ENCODE assay signal across 8 mouse cellular contexts in genomic region chr4:63290081-63290480, GRCm38 (mm10). TPM values are rescaled to one million over a fixed set of nuclear protein-coding genes. Genes with fewer than 3 reads are reported as not detected.
A peak's percentile ranks its signal among the peaks of the same experiment; 100 is the strongest.
DNase-seq lines count a peak whose midpoint lies in the region; ATAC-seq lines count a peak whose summit lies in the region.

No protein-coding gene starts in this region.

- peak overlapping the region; percentile 83 for H3K27ac ChIP-seq in embryonic facial prominence, embryonic 15.5 days (replicated peaks)
- H3K27ac ChIP-seq in limb, embryonic 13.5 days: peak overlapping the region; percentile 78

- peaks cover 35% of the 10 kb centered on the region for H3K36me3 ChIP-seq in embryonic facial prominence, embryonic 15.5 days
- H3K36me3 ChIP-seq in limb, embryonic 13.5 days: peaks cover 86% of the 10 kb centered on the region

- DNase-seq in frontal cortex, postnatal 10 days (ENCODE audit: low spot score in 2 of 2): peak; percentile 26 to 28
- no peak for DNase-seq in frontal cortex, postnatal 14 days (ENCODE audit: low spot score in 2 of 2)
- DNase-seq in 3T3-L1 (ENCODE audit: low read depth, low spot score): peak; percentile 39
- no peak for DNase-seq in embryo, embryonic 11 days
- no peak for DNase-seq in urinary bladder, postnatal 25 days (ENCODE audit: low spot score)
- no peak for DNase-seq in thymus, postnatal 36 days

- 67% methylated on average over 2 of the region's 2 CpGs for whole genome bisulfite sequencing in embryonic facial prominence, embryonic 15.5 days
- WGBS in limb, embryonic 13.5 days: 68% methylated on average over 2 of the region's 2 CpGs

- no peaks in the 10 kb centered on the region for H3K9me3 ChIP-seq in embryonic facial prominence, embryonic 15.5 days (replicated peaks)
- no peaks in the 10 kb centered on the region for H3K9me3 ChIP-seq in limb, embryonic 13.5 days

- ATAC-seq in embryonic facial prominence, embryonic 15.5 days (ENCODE audit: insufficient number of reproducible peaks, low FRiP score, low TSS enrichment, low read depth): no peak
- no peak for ATAC-seq in limb, embryonic 13.5 days (ENCODE audit: low FRiP score, low read depth)

- no peak overlapping the region for H3K4me3 ChIP-seq in embryonic facial prominence, embryonic 15.5 days (replicated peaks)
- no peak overlapping the region for H3K4me3 ChIP-seq in limb, embryonic 13.5 days

- no peak overlapping the region for H3K4me2 ChIP-seq in embryonic facial prominence, embryonic 15.5 days (replicated peaks)
- H3K4me2 ChIP-seq in limb, embryonic 13.5 days (replicated peaks): no peak overlapping the region

- no peaks in the 10 kb centered on the region for H3K27me3 ChIP-seq in embryonic facial prominence, embryonic 15.5 days
- no peaks in the 10 kb centered on the region for H3K27me3 ChIP-seq in limb, embryonic 13.5 days

- H3K4me1 ChIP-seq in embryonic facial prominence, embryonic 15.5 days: peaks cover 27% of the 10 kb centered on the region
- H3K4me1 ChIP-seq in limb, embryonic 13.5 days: peaks cover 31% of the 10 kb centered on the region

- H3K9ac ChIP-seq in embryonic facial prominence, embryonic 15.5 days: no peak overlapping the region
- H3K9ac ChIP-seq in limb, embryonic 13.5 days: no peak overlapping the region

RNA-seq across cellular contexts. Expression of gene Orm1, which starts 54.3 kb away (rescaled TPM):
- polyA plus RNA-seq in embryonic facial prominence, embryonic 15.5 days (2015; fragmentation: Nextera tagmentation; extraction: Ambion mirVana): 17.0 and 22.3 TPM in 2 replicates
- polyA plus RNA-seq in limb, embryonic 13.5 days (2015; fragmentation: Nextera tagmentation; extraction: Ambion mirVana): not detected in 2 replicates

Comparison
In these comparisons a context has a peak if more than half of its experiments do, and no peak if none do; other contexts are left out.
1. DNase-seq: peak in frontal cortex, postnatal 10 days (2 of 2) and 3T3-L1 (single experiment); none in frontal cortex, postnatal 14 days (0 of 2), embryo, embryonic 11 days (single experiment), urinary bladder, postnatal 25 days (single experiment) and thymus, postnatal 36 days (0 of 2).
2. RNA of gene Orm1, which starts 54.3 kb away (polyA plus RNA-seq): 17.0 to 22.3 TPM in embryonic facial prominence, embryonic 15.5 days; not detected in limb, embryonic 13.5 days; every median in the first group is over 10 times any median in the second.